Mouse (Mus musculus) spleen, adult 12 weeks (tissue): ENCODE measurements at regions not wholly inside any gene's neighbourhood (a gene's known extent, or its start where the extent isn't known, plus 50 kb on each side); places are given as distances from the start of the nearest gene placed in this dataset.

Source experiments
- DNase-seq: peaks from one replicate; pipeline ENCODE4 v3.0.0; 2022; ENCODE audit warnings: low spot score

- no peak for DNase-seq
Measured at GRCm38 (mm10) chr4:131212711-131213110, 268.5 kb downstream of the Matn1 start.

GRCm38 (mm10) chr4:131215682-131216081, 271.5 kb downstream of the Matn1 start:
- no peak for DNase-seq

- DNase-seq = no peak
Measured at GRCm38 (mm10) chr4:131216361-131216760, 272.2 kb downstream of the Matn1 start.

GRCm38 (mm10) chr4:131217083-131217482, 272.9 kb downstream of the Matn1 start:
- DNase-seq = no peak

GRCm38 (mm10) chr4:131217571-131218155, 273.5 kb downstream of the Matn1 start:
- DNase-seq = no peak

GRCm38 (mm10) chr4:131220966-131221365, 276.8 kb downstream of the Matn1 start:
- DNase-seq = no peak

- no peak for DNase-seq
Measured at GRCm38 (mm10) chr4:131230361-131230760, 286.2 kb downstream of the Matn1 start.

GRCm38 (mm10) chr4:131236611-131237031, 292.4 kb downstream of the Matn1 start:
- no peak for DNase-seq

GRCm38 (mm10) chr4:131238591-131238990, 294.4 kb downstream of the Matn1 start:
- DNase-seq = no peak

GRCm38 (mm10) chr4:131239132-131239531, 294.9 kb downstream of the Matn1 start:
- DNase-seq = no peak

GRCm38 (mm10) chr4:131240457-131240856, 296.3 kb downstream of the Matn1 start:
- DNase-seq = no peak

- DNase-seq = no peak
Measured at GRCm38 (mm10) chr4:131242250-131242649, 298.1 kb downstream of the Matn1 start.

- no peak for DNase-seq
Measured at GRCm38 (mm10) chr4:131243744-131244387, 299.7 kb downstream of the Matn1 start.

GRCm38 (mm10) chr4:131252602-131253442, 308.6 kb downstream of the Matn1 start:
- no peak for DNase-seq

- DNase-seq = no peak
Measured at GRCm38 (mm10) chr4:131253443-131253817, 309.2 kb downstream of the Matn1 start.

GRCm38 (mm10) chr4:131254243-131254642, 310.1 kb downstream of the Matn1 start:
- DNase-seq = no peak

GRCm38 (mm10) chr4:131254691-131255090, 310.5 kb downstream of the Matn1 start:
- no peak for DNase-seq

- no peak for DNase-seq
Measured at GRCm38 (mm10) chr4:131261236-131261635, 317.1 kb downstream of the Matn1 start.

- no peak for DNase-seq
Measured at GRCm38 (mm10) chr4:131262909-131263308, 318.7 kb downstream of the Matn1 start.

- no peak for DNase-seq
Measured at GRCm38 (mm10) chr4:131266764-131267163, 322.6 kb downstream of the Matn1 start.

- no peak for DNase-seq
Measured at GRCm38 (mm10) chr4:131267760-131268159, 323.6 kb downstream of the Matn1 start.

- no peak for DNase-seq
Measured at GRCm38 (mm10) chr4:131270192-131270591, 326.0 kb downstream of the Matn1 start.

GRCm38 (mm10) chr4:131272060-131272459, 327.9 kb downstream of the Matn1 start:
- no peak for DNase-seq
